ENCODE assay signal across 8 mouse cellular contexts in genomic region chr11:120991791-120992190, GRCm38 (mm10). TPM values are rescaled to one million over a fixed set of nuclear protein-coding genes. Genes with fewer than 3 reads are reported as not detected.
DNase-seq lines count a peak whose midpoint lies in the region; ATAC-seq and TF ChIP-seq lines count a peak whose summit lies in the region.

No protein-coding gene starts in this region.

- H3K27ac ChIP-seq in ES-E14 (ENCODE audit: insufficient read depth, low read depth, low read length, poor library complexity, severe bottlenecking) = no peak overlapping the region
- H3K27ac ChIP-seq in forebrain, postnatal 0 days (ENCODE audit: low read depth, low read length) = peak overlapping the region; percentile 96
- peak overlapping the region; percentile 95 for H3K27ac ChIP-seq in intestine, postnatal 0 days (ENCODE audit: low read depth, low read length)

- H3K9me3 ChIP-seq in ES-E14 (ENCODE audit: control insufficient read depth, insufficient read depth, low read depth, low read length) = no peaks in the 10 kb centered on the region
- H3K9me3 ChIP-seq in forebrain, postnatal 0 days (ENCODE audit: low read length) = no peaks in the 10 kb centered on the region
- H3K9me3 ChIP-seq in intestine, postnatal 0 days (ENCODE audit: control insufficient read depth) = no peaks in the 10 kb centered on the region

- peak overlapping the region; percentile 95 to 98 for H3K4me3 ChIP-seq in ES-E14 (ENCODE audit: insufficient read depth in 1 of 2, low read depth in 1 of 2, low read length in 2 of 2, poor library complexity in 1 of 2, severe bottlenecking in 1 of 2)
- H3K4me3 ChIP-seq in forebrain, postnatal 0 days (ENCODE audit: low read depth, low read length) = peak overlapping the region; percentile 96
- H3K4me3 ChIP-seq in intestine, postnatal 0 days (ENCODE audit: low read depth, low read length) = peak overlapping the region; percentile 81
- H3K4me3 ChIP-seq in myocyte = peak overlapping the region; percentile 67

- 56% methylated on average over 3 of the region's 3 CpGs for WGBS in forebrain, postnatal 0 days
- 50% methylated on average over 3 of the region's 3 CpGs for WGBS in intestine, postnatal 0 days

- DNase-seq in frontal cortex, postnatal 10 days (ENCODE audit: low spot score in 2 of 2) = no peak
- DNase-seq in ES-E14 (ENCODE audit: low read depth, low spot score) = no peak
- no peak for DNase-seq in forebrain, postnatal 0 days
- DNase-seq in left cerebral cortex, postnatal 4 days = no peak
- no peak for DNase-seq in left cerebral cortex, adult 8-10 months (ENCODE audit: low spot score in 2 of 2)

- in situ Hi-C loops in ES-E14 (cut with MboI; ENCODE audit: low sequenced_read_pairs in 2 of 2, unreplicated experiment in 2 of 2) = no loop called here

- no peaks in the 10 kb centered on the region for H3K27me3 ChIP-seq in forebrain, postnatal 0 days (ENCODE audit: insufficient read depth, low read length)
- H3K27me3 ChIP-seq in intestine, postnatal 0 days (replicated peaks; ENCODE audit: control insufficient read depth, insufficient read depth, low read length) = no peaks in the 10 kb centered on the region
- H3K27me3 ChIP-seq in myocyte (ENCODE audit: control insufficient read depth, insufficient read depth, insufficient read length) = no peaks in the 10 kb centered on the region

- no peak for TF ChIP-seq POLR2A in myocyte (IDR thresholded peaks at IDR 0.05; ENCODE audit: insufficient read length, low read depth)

- ATAC-seq in frontal cortex, adult (ENCODE audit: low TSS enrichment) = peak; percentile 6; the same call in 1 of the 2 replicates
- peak; percentile 6; the same call in 1 of the 2 replicates for ATAC-seq in forebrain, postnatal 0 days
- no peak for ATAC-seq in intestine, postnatal 0 days

- H3K36me3 ChIP-seq in ES-E14 (ENCODE audit: control insufficient read depth, insufficient read depth, low read length, poor library complexity, severe bottlenecking) (no peaks in the 10 kb centered on the region), myocyte (ENCODE audit: control insufficient read depth, insufficient read depth) (no peaks in the 10 kb centered on the region)
- H3K36me3 ChIP-seq in forebrain, postnatal 0 days (ENCODE audit: insufficient read depth) = no peaks in the 10 kb centered on the region
- H3K36me3 ChIP-seq in intestine, postnatal 0 days (ENCODE audit: control insufficient read depth, insufficient read depth) = peaks cover 2% of the 10 kb centered on the region; the same call in 1 of the 2 replicates

- no peak for TF ChIP-seq CTCF in forebrain, postnatal 0 days (IDR thresholded peaks at IDR 0.05; ENCODE audit: low read depth)
- TF ChIP-seq CTCF in intestine, postnatal 0 days (IDR thresholded peaks at IDR 0.05; ENCODE audit: low read depth) = no peak

- peaks cover 0 to 9% of the 10 kb centered on the region in 2 experiments; a peak in 1 of 4 replicates for H3K4me1 ChIP-seq in ES-E14 (ENCODE audit: control insufficient read depth in 2 of 2, insufficient read depth in 2 of 2, low read length in 2 of 2, poor library complexity in 1 of 2)
- H3K4me1 ChIP-seq in forebrain, postnatal 0 days (ENCODE audit: insufficient read depth) = peaks cover 25% of the 10 kb centered on the region
- H3K4me1 ChIP-seq in intestine, postnatal 0 days (replicated peaks; ENCODE audit: control insufficient read depth, insufficient read depth, low read length) = peaks cover 18% of the 10 kb centered on the region

- H3ac ChIP-seq in myocyte (ENCODE audit: control insufficient read depth, insufficient read length) = no peak overlapping the region

- H3K9ac ChIP-seq in ES-E14 (ENCODE audit: insufficient read depth, low read depth, low read length, poor library complexity, severe bottlenecking) = peak overlapping the region; percentile 81
- peak overlapping the region; percentile 99 for H3K9ac ChIP-seq in forebrain, postnatal 0 days
- H3K9ac ChIP-seq in intestine, postnatal 0 days (ENCODE audit: low read depth, low read length) = peak overlapping the region; percentile 98

- peaks cover 36% of the 10 kb centered on the region for H3K79me2 ChIP-seq in myocyte (ENCODE audit: control insufficient read depth, insufficient read depth)

- intact Hi-C loops in left cerebral cortex, postnatal 4 days (cut with DNase I) = no loop called here

- peak overlapping the region; percentile 71 for H3K4me2 ChIP-seq in forebrain, postnatal 0 days (ENCODE audit: low read depth)
- H3K4me2 ChIP-seq in intestine, postnatal 0 days (replicated peaks; ENCODE audit: low read depth) = peak overlapping the region; percentile 73
- H3K4me2 ChIP-seq in myocyte (ENCODE audit: low read depth) = peak overlapping the region; percentile 82

TF ChIP-seq in ES-E14, 5 proteins besides CTCF, POLR2A, EP300 and RAD21:
- TF ChIP-seq HCFC1 (IDR thresholded peaks at IDR 0.05; ENCODE audit: borderline replicate concordance, insufficient read depth, low read length) (no peak), CHD2 (IDR thresholded peaks at IDR 0.05; ENCODE audit: low read depth, low read length) (no peak)
TF ChIP-seq in ES-E14: peak in this region for 0.

TF ChIP-seq in myocyte, 11 proteins besides CTCF, POLR2A, EP300 and RAD21:
- TF ChIP-seq REST (IDR thresholded peaks at IDR 0.05; ENCODE audit: insufficient read depth, insufficient read length) = no peak
- no peak for TF ChIP-seq CEBPB (IDR thresholded peaks at IDR 0.05; ENCODE audit: insufficient read depth, poor library complexity, severe bottlenecking)
- no peak for TF ChIP-seq MYOD1 (IDR thresholded peaks at IDR 0.05; ENCODE audit: control insufficient read depth in 1 of 3, insufficient read length in 2 of 3, low read depth in 2 of 3)
- no peak for TF ChIP-seq TCF3 (IDR thresholded peaks at IDR 0.05; ENCODE audit: insufficient read length, low read depth)
- TF ChIP-seq MAX (IDR thresholded peaks at IDR 0.05; ENCODE audit: low read depth) = no peak
- TF ChIP-seq SRF (IDR thresholded peaks at IDR 0.05; ENCODE audit: control insufficient read depth, insufficient read length, low read depth) = no peak
- no peak for TF ChIP-seq MYOG (IDR thresholded peaks at IDR 0.05; ENCODE audit: control insufficient read depth in 1 of 3, insufficient read depth in 1 of 3, insufficient read length in 2 of 3, low read depth in 2 of 3)
- no peak for TF ChIP-seq USF1 (IDR thresholded peaks at IDR 0.05; ENCODE audit: low read depth)
- no peak for TF ChIP-seq POLR2AphosphoS2 (IDR thresholded peaks at IDR 0.05; ENCODE audit: insufficient read length, low read depth)
- TF ChIP-seq TCF12 (IDR thresholded peaks at IDR 0.05; ENCODE audit: insufficient read depth, poor library complexity, severe bottlenecking) = no peak
- TF ChIP-seq E2F4 (IDR thresholded peaks at IDR 0.05; ENCODE audit: insufficient read depth) = no peak
TF ChIP-seq in myocyte: peak in this region for 0.

RNA-seq across cellular contexts. Expression of gene Csnk1d, which starts 0.7 kb away (rescaled TPM):
- total RNA-seq in ES-E14 (2012; rRNA removed) = 50.8 and 60.7 TPM in 2 replicates
- total RNA-seq in forebrain, postnatal 0 days (2014; rRNA removed) = 77.9 and 107 TPM in 2 replicates
- 84.8 and 108 TPM in 2 replicates for polyA plus RNA-seq in forebrain, postnatal 0 days (2015; fragmentation: Nextera tagmentation; extraction: Ambion mirVana)
- polyA plus RNA-seq in intestine, postnatal 0 days (2015; fragmentation: Nextera tagmentation; extraction: Ambion mirVana) = 62.0 and 65.6 TPM in 2 replicates
- 79.5 TPM for polyA plus RNA-seq in myocyte (2012; fragmentation: generic; extraction: Trizol)
- total RNA-seq in left cerebral cortex, postnatal 4 days (2021) = 100 to 1,000 TPM; 137 to 141 TPM
- 100 to 1,000 TPM; 112 to 116 (median 113) TPM for total RNA-seq in left cerebral cortex, adult 8-10 months (2022)

RNA-seq across cellular contexts. Expression of gene Slc16a3, which starts 43.5 kb away (rescaled TPM):
- 261 and 568 TPM in 2 replicates for total RNA-seq in ES-E14 (2012; rRNA removed)
- 7.2 and 9.0 TPM in 2 replicates for total RNA-seq in forebrain, postnatal 0 days (2014; rRNA removed)
- polyA plus RNA-seq in forebrain, postnatal 0 days (2015; fragmentation: Nextera tagmentation; extraction: Ambion mirVana) = 2.6 and 3.6 TPM in 2 replicates
- 7.2 and 8.0 TPM in 2 replicates for polyA plus RNA-seq in intestine, postnatal 0 days (2015; fragmentation: Nextera tagmentation; extraction: Ambion mirVana)
- polyA plus RNA-seq in myocyte (2012; fragmentation: generic; extraction: Trizol) = 9.7 TPM
- total RNA-seq in left cerebral cortex, postnatal 4 days (2021) = 1 to 10 TPM; 1.4 to 3.6 TPM
- 1 to 10 TPM; 3.9 to 9.3 (median 7.8) TPM for total RNA-seq in left cerebral cortex, adult 8-10 months (2022)

RNA-seq across cellular contexts. Expression of gene Cd7, which starts 47.4 kb away (rescaled TPM):
- total RNA-seq in ES-E14 (2012; rRNA removed) = 0.27 and 0.63 TPM in 2 replicates
- total RNA-seq in forebrain, postnatal 0 days (2014; rRNA removed) = not detected in 2 replicates
- polyA plus RNA-seq in forebrain, postnatal 0 days (2015; fragmentation: Nextera tagmentation; extraction: Ambion mirVana) = not detected in 2 replicates
- 2.2 and 2.3 TPM in 2 replicates for polyA plus RNA-seq in intestine, postnatal 0 days (2015; fragmentation: Nextera tagmentation; extraction: Ambion mirVana)
- polyA plus RNA-seq in myocyte (2012; fragmentation: generic; extraction: Trizol) = 0.35 TPM
- total RNA-seq in left cerebral cortex, postnatal 4 days (2021) = not detected
- total RNA-seq in left cerebral cortex, adult 8-10 months (2022) = 1 to 10 TPM; 1.3 to 2.7 (median 1.4) TPM

RNA-seq across cellular contexts. Expression of gene Ccdc57, which starts 59.1 kb away (rescaled TPM):
- total RNA-seq in ES-E14 (2012; rRNA removed) = 1.8 and 3.0 TPM in 2 replicates
- 8.8 and 11.6 TPM in 2 replicates for total RNA-seq in forebrain, postnatal 0 days (2014; rRNA removed)
- polyA plus RNA-seq in forebrain, postnatal 0 days (2015; fragmentation: Nextera tagmentation; extraction: Ambion mirVana) = 4.9 and 6.9 TPM in 2 replicates
- 1.1 and 1.3 TPM in 2 replicates for polyA plus RNA-seq in intestine, postnatal 0 days (2015; fragmentation: Nextera tagmentation; extraction: Ambion mirVana)
- 1.8 TPM for polyA plus RNA-seq in myocyte (2012; fragmentation: generic; extraction: Trizol)
- total RNA-seq in left cerebral cortex, postnatal 4 days (2021) = 10 to 100 TPM; 11.7 to 13.7 TPM
- 1 to 10 TPM; 8.4 to 9.8 (median 9.0) TPM for total RNA-seq in left cerebral cortex, adult 8-10 months (2022)

Comparison
In these comparisons a context has a peak if more than half of its experiments do, and no peak if none do; other contexts are left out.
1. RNA of gene Slc16a3, which starts 43.5 kb away (total RNA-seq): 261 to 568 TPM in ES-E14; 3.9 to 9.3 TPM in left cerebral cortex, adult 8-10 months, 7.2 to 9.0 TPM in forebrain, postnatal 0 days and 1.4 to 3.6 TPM in left cerebral cortex, postnatal 4 days; every median in the first group is over 10 times any median in the second.
2. Peak in every context shown above with its lines, with median percentiles within 50 percentile points of each other: H3K4me3 ChIP-seq, H3K9ac ChIP-seq and H3K4me2 ChIP-seq.